Mouse (Mus musculus): ENCODE measurements around the gene Klrb1b. TPM values are rescaled to one million over a fixed set of nuclear protein-coding genes. Genes with fewer than 3 reads are reported as not detected.
A peak's percentile ranks its signal among the peaks of the same experiment; 100 is the strongest.

The Klrb1b gene
- polyA plus RNA-seq, 1 experiment from 2014 or later = 0.36 TPM

GRCm38 (mm10) chr6:128851151-128851550, 25.0 kb upstream of the Klrb1b start:
- no peak overlapping the region for H3K4me3 ChIP-seq (ENCODE audit: low read length)
- no peak overlapping the region for H3K9ac ChIP-seq (replicated peaks; ENCODE audit: low read length)
- 80% methylated on average over 2 of the region's 2 CpGs for WGBS
- H3K27ac ChIP-seq (ENCODE audit: low read length) = no peak overlapping the region
- H3K4me2 ChIP-seq (replicated peaks; ENCODE audit: low read depth, low read length) = no peak overlapping the region
- no peaks in the 10 kb centered on the region for H3K9me3 ChIP-seq (ENCODE audit: low read length)
- no peaks in the 10 kb centered on the region for H3K36me3 ChIP-seq (ENCODE audit: insufficient read depth, low read length)
- no peaks in the 10 kb centered on the region for H3K27me3 ChIP-seq (ENCODE audit: insufficient read depth, low read length)
- 0 out of 2 replicates have a peak, but pooled peaks cover 3% of the 10 kb centered on the region for H3K4me1 ChIP-seq (ENCODE audit: insufficient read depth, low read length)
- ATAC-seq (ENCODE audit: low FRiP score, low TSS enrichment) = no peak

GRCm38 (mm10) chr6:128850671-128851070, 24.5 kb upstream of the Klrb1b start:
- ATAC-seq (ENCODE audit: low FRiP score, low TSS enrichment) = no peak
- no peak overlapping the region for H3K27ac ChIP-seq (ENCODE audit: low read length)
- no peaks in the 10 kb centered on the region for H3K9me3 ChIP-seq (ENCODE audit: low read length)
- no peak overlapping the region for H3K4me3 ChIP-seq (ENCODE audit: low read length)
- no peaks in the 10 kb centered on the region for H3K4me1 ChIP-seq (ENCODE audit: insufficient read depth, low read length)
- H3K4me2 ChIP-seq (replicated peaks; ENCODE audit: low read depth, low read length) = no peak overlapping the region
- no peaks in the 10 kb centered on the region for H3K27me3 ChIP-seq (ENCODE audit: insufficient read depth, low read length)
- H3K36me3 ChIP-seq (ENCODE audit: insufficient read depth, low read length) = no peaks in the 10 kb centered on the region
- no peak overlapping the region for H3K9ac ChIP-seq (replicated peaks; ENCODE audit: low read length)
- 59% methylated on average over 2 of the region's 2 CpGs for WGBS

- Histone ChIP-seq H3K4me1 (ENCODE audit: insufficient read depth, low read length) (no peaks in the 10 kb centered on the region), H3K36me3 (ENCODE audit: insufficient read depth, low read length) (no peaks in the 10 kb centered on the region), H3K27ac (ENCODE audit: low read length) (no peak overlapping the region), H3K4me3 (ENCODE audit: low read length) (no peak overlapping the region), H3K9ac (replicated peaks; ENCODE audit: low read length) (no peak overlapping the region), H3K27me3 (ENCODE audit: insufficient read depth, low read length) (no peaks in the 10 kb centered on the region), H3K4me2 (replicated peaks; ENCODE audit: low read depth, low read length) (no peak overlapping the region), H3K9me3 (ENCODE audit: low read length) (no peaks in the 10 kb centered on the region)
- 51% methylated on average over 2 of the region's 2 CpGs for WGBS
- peak; percentile 18; the same call in 1 of the 2 replicates for ATAC-seq (ENCODE audit: low FRiP score, low TSS enrichment)
Measured at GRCm38 (mm10) chr6:128849902-128850301, 23.8 kb upstream of the Klrb1b start.

- H3K4me3 ChIP-seq (ENCODE audit: low read length) = no peak overlapping the region
- no peaks in the 10 kb centered on the region for H3K36me3 ChIP-seq (ENCODE audit: insufficient read depth, low read length)
- ATAC-seq (ENCODE audit: low FRiP score, low TSS enrichment) = no peak
- no peak overlapping the region for H3K27ac ChIP-seq (ENCODE audit: low read length)
- H3K9ac ChIP-seq (replicated peaks; ENCODE audit: low read length) = no peak overlapping the region
- H3K27me3 ChIP-seq (ENCODE audit: insufficient read depth, low read length) = no peaks in the 10 kb centered on the region
- H3K9me3 ChIP-seq (ENCODE audit: low read length) = no peaks in the 10 kb centered on the region
- peaks cover 6% of the 10 kb centered on the region for H3K4me1 ChIP-seq (ENCODE audit: insufficient read depth, low read length)
- WGBS = 95% methylated on average over 4 of the region's 4 CpGs
- H3K4me2 ChIP-seq (replicated peaks; ENCODE audit: low read depth, low read length) = no peak overlapping the region
Measured at GRCm38 (mm10) chr6:128847401-128847800, 21.3 kb upstream of the Klrb1b start.

GRCm38 (mm10) chr6:128845998-128846542, 19.9 kb upstream of the Klrb1b start:
- Histone ChIP-seq H3K4me1 (ENCODE audit: insufficient read depth, low read length) (peaks cover 12% of the 10 kb centered on the region), H3K4me2 (replicated peaks; ENCODE audit: low read depth, low read length) (no peak overlapping the region), H3K27me3 (ENCODE audit: insufficient read depth, low read length) (no peaks in the 10 kb centered on the region), H3K9ac (replicated peaks; ENCODE audit: low read length) (no peak overlapping the region), H3K27ac (ENCODE audit: low read length) (no peak overlapping the region), H3K9me3 (ENCODE audit: low read length) (no peaks in the 10 kb centered on the region), H3K4me3 (ENCODE audit: low read length) (no peak overlapping the region), H3K36me3 (ENCODE audit: insufficient read depth, low read length) (no peaks in the 10 kb centered on the region)
- no peak for ATAC-seq (ENCODE audit: low FRiP score, low TSS enrichment)
- WGBS = 72% methylated on average over 6 of the region's 9 CpGs

- Histone ChIP-seq H3K9ac (replicated peaks; ENCODE audit: low read length) (no peak overlapping the region), H3K9me3 (ENCODE audit: low read length) (no peaks in the 10 kb centered on the region), H3K4me2 (replicated peaks; ENCODE audit: low read depth, low read length) (0 out of 2 replicates have a peak overlapping the region, but pooled peaks have one; percentile 12), H3K27me3 (ENCODE audit: insufficient read depth, low read length) (no peaks in the 10 kb centered on the region), H3K4me1 (ENCODE audit: insufficient read depth, low read length) (peaks cover 12% of the 10 kb centered on the region), H3K27ac (ENCODE audit: low read length) (no peak overlapping the region), H3K36me3 (ENCODE audit: insufficient read depth, low read length) (no peaks in the 10 kb centered on the region), H3K4me3 (ENCODE audit: low read length) (no peak overlapping the region)
- peak; percentile 28 for ATAC-seq (ENCODE audit: low FRiP score, low TSS enrichment)
- 38% methylated on average over 7 of the region's 7 CpGs for WGBS
Measured at GRCm38 (mm10) chr6:128845319-128845979, 19.3 kb upstream of the Klrb1b start.

- Histone ChIP-seq H3K4me1 (ENCODE audit: insufficient read depth, low read length) (peaks cover 12% of the 10 kb centered on the region), H3K9ac (replicated peaks; ENCODE audit: low read length) (no peak overlapping the region), H3K27ac (ENCODE audit: low read length) (0 out of 2 replicates have a peak overlapping the region, but pooled peaks have one; percentile 24), H3K4me2 (replicated peaks; ENCODE audit: low read depth, low read length) (peak overlapping the region; percentile 80), H3K4me3 (ENCODE audit: low read length) (no peak overlapping the region), H3K36me3 (ENCODE audit: insufficient read depth, low read length) (no peaks in the 10 kb centered on the region), H3K27me3 (ENCODE audit: insufficient read depth, low read length) (no peaks in the 10 kb centered on the region), H3K9me3 (ENCODE audit: low read length) (no peaks in the 10 kb centered on the region)
- no peak for ATAC-seq (ENCODE audit: low FRiP score, low TSS enrichment)
- 92% methylated on average over 5 of the region's 5 CpGs for WGBS
Measured at GRCm38 (mm10) chr6:128844586-128845080, 18.5 kb upstream of the Klrb1b start.

- 0 out of 2 replicates have a peak overlapping the region, but pooled peaks have one; percentile 24 for H3K27ac ChIP-seq (ENCODE audit: low read length)
- no peaks in the 10 kb centered on the region for H3K27me3 ChIP-seq (ENCODE audit: insufficient read depth, low read length)
- 29% methylated on average over 8 of the region's 8 CpGs for WGBS
- peak overlapping the region; percentile 78 for H3K4me3 ChIP-seq (ENCODE audit: low read length)
- no peak overlapping the region for H3K9ac ChIP-seq (replicated peaks; ENCODE audit: low read length)
- ATAC-seq (ENCODE audit: low FRiP score, low TSS enrichment) = no peak
- no peaks in the 10 kb centered on the region for H3K36me3 ChIP-seq (ENCODE audit: insufficient read depth, low read length)
- H3K9me3 ChIP-seq (ENCODE audit: low read length) = no peaks in the 10 kb centered on the region
- H3K4me1 ChIP-seq (ENCODE audit: insufficient read depth, low read length) = peaks cover 12% of the 10 kb centered on the region
- H3K4me2 ChIP-seq (replicated peaks; ENCODE audit: low read depth, low read length) = peak overlapping the region; percentile 80
Measured at GRCm38 (mm10) chr6:128844131-128844530, 18.0 kb upstream of the Klrb1b start.

- Histone ChIP-seq H3K4me3 (ENCODE audit: low read length) (peak overlapping the region; percentile 78), H3K4me1 (ENCODE audit: insufficient read depth, low read length) (peaks cover 12% of the 10 kb centered on the region), H3K36me3 (ENCODE audit: insufficient read depth, low read length) (no peaks in the 10 kb centered on the region), H3K27ac (ENCODE audit: low read length) (peak overlapping the region; percentile 97), H3K27me3 (ENCODE audit: insufficient read depth, low read length) (no peaks in the 10 kb centered on the region), H3K9ac (replicated peaks; ENCODE audit: low read length) (peak overlapping the region; percentile 85), H3K9me3 (ENCODE audit: low read length) (no peaks in the 10 kb centered on the region), H3K4me2 (replicated peaks; ENCODE audit: low read depth, low read length) (peak overlapping the region; percentile 80)
- WGBS = 0% methylated on average over 22 of the region's 22 CpGs
- peak; percentile 29 for ATAC-seq (ENCODE audit: low FRiP score, low TSS enrichment)
Measured at GRCm38 (mm10) chr6:128843479-128843992, 17.4 kb upstream of the Klrb1b start.

Measured in kidney, embryonic 16.5 days (tissue).